Mouse (Mus musculus) cerebellum, adult 2 months (tissue): ENCODE measurements around the gene Arid2.

Source experiments
- CTCF ChIP-seq: fragments of 200-500 bp; IDR thresholded peaks from 2 replicates; pipeline ENCODE4 v1.5.1; 2011; ENCODE audit warnings: low read depth, mild to moderate bottlenecking, control low read depth, low read length, moderate library complexity, borderline replicate concordance; ENCODE audit not compliant: insufficient read depth
- POLR2A ChIP-seq: fragments of 200-500 bp; IDR thresholded peaks from 2 replicates; pipeline ENCODE4 v1.6.1; 2011; ENCODE audit warnings: low read length, control low read depth, borderline replicate concordance; ENCODE audit not compliant: insufficient read depth

DNA sequence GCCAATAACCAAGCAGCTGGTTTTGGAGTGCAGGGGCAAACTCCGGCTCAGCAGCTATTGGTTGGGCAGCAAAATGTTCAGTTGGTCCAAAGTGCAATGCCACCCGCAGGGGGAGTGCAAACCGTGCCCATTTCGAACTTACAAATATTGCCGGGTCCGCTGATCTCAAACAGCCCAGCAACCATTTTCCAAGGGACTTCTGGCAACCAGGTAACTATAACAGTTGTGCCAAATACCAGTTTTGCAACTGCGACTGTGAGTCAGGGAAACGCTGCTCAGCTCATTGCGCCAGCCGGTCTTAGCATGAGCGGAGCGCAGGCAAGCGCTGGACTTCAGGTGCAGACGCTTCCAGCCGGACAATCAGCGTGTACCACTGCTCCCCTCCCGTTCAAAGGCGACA, 84.0 kb downstream of the Arid2 start:
- TF ChIP-seq POLR2A (no peak), CTCF (no peak)
